Mouse (Mus musculus) lung, adult 2 months (tissue): ENCODE results near the gene Rpgrip1l. TPM values are rescaled to one million over a fixed set of nuclear protein-coding genes. Genes with fewer than 3 reads are reported as not detected.

Experiments used
- DNase-seq: peaks from one replicate; pipeline ENCODE4 v3.0.0; 2022
- H3K4me1 ChIP-seq: fragments of 200-500 bp; 2 replicates; pipeline ENCODE4 v1.6.1; 2011; ENCODE audit warnings: low read length; ENCODE audit not compliant: control insufficient read depth, insufficient read depth
- H3K4me3 ChIP-seq: fragments of 200-500 bp; replicated peaks from 2 replicates; pipeline ENCODE3; 2011; ENCODE audit warnings: low read depth, mild to moderate bottlenecking, control low read depth, low read length; ENCODE audit errors: extremely low read depth
- CTCF ChIP-seq: fragments of 200-500 bp; IDR thresholded peaks from 2 replicates; pipeline ENCODE4 v1.5.1; 2011; ENCODE audit warnings: mild to moderate bottlenecking, low read length, control low read depth; ENCODE audit not compliant: insufficient read depth
- POLR2A ChIP-seq: fragments of 200-500 bp; IDR thresholded peaks from 2 replicates; pipeline ENCODE4 v1.6.1; 2011; ENCODE audit warnings: low read depth, mild to moderate bottlenecking, control low read depth, low read length, borderline replicate concordance; ENCODE audit errors: extremely low read depth
- WGBS: fragments of 180-500 bp; shearing (Covaris S2); methylation state at CpG from one replicate; pipeline ENCODE4 v1.1.7; 2018; 5-methylcytosine and 5-hydroxymethylcytosine counted together
- polyA plus RNA-seq: library from polyadenylated mRNA; depleted of rRNA; stranded (reverse); fragments of >200 nt; gene quantifications from 2 replicates; pipeline ENCODE4 v1.2.3, GENCODE M21; 2012

Gene Rpgrip1l
- polyA plus RNA-seq, 1 experiment = 3.6 TPM

DNA sequence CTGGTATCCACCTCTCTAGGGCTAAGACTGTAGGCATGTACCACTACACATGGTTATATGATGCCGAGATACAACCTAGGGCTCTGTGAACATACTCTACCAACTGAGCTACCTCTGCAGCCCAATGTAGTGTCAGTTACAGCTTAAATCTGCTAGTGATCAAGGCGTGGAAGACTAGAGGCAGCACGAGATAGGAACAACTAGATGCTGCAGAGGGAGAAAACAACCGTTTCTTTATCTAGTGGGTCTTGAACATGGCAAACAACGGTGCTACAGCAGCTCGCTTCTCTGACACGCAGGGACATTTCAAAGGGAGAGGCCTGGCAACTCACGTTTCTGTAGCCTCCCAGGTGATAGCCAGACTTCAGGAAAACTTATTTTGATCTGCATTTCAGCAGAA is 31.5 kb downstream of the Rpgrip1l start:
- WGBS = 89% methylated on average over 8 of the region's 8 CpGs
- Histone ChIP-seq H3K4me3 (no peak overlapping the region), H3K4me1 (peaks cover 4% of the 10 kb centered on the region; the same call in 1 of the 2 replicates)
- TF ChIP-seq POLR2A = no peak
- TF ChIP-seq CTCF = no peak
- DNase-seq = no peak

DNA sequence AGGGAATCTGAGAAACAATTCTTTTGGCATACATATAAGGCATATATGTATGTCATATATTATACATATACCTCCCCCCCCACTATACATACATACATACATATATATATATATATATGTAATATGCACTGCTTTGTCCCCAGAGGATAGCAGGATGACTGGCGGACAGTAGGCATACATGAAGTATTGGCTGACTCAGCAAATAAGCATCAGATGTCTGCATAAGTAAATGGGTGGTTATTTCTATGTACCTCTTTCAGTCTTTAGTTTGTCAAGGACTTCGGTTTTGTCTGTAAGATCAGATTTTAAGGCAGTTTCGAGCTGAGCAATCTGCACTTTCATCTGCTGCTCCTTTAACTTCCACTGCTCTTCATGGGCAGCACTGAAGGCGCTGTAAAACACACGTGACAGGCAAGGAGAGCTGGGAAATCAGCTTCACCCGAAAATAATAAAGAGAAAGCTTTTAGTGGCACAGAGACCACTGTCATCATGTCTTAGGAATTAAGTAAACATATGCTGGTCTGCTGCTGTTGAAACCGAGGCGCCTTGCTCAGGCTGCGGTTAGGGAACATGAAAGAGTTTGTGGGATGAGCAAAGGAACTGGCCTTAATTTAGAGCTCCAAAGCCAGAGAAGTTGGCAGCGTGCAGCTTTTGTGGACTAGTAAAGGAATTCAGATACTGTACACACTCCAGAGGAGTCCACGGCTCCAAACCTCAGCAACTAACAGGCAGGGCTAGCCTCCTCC is 32.4 kb downstream of the Rpgrip1l start:
- TF ChIP-seq POLR2A (no peak), CTCF (no peak)
- no peak for DNase-seq
- 54% methylated on average over 11 of the region's 11 CpGs for WGBS
- peaks cover 4% of the 10 kb centered on the region; the same call in 1 of the 2 replicates for H3K4me1 ChIP-seq
- H3K4me3 ChIP-seq = no peak overlapping the region

DNA sequence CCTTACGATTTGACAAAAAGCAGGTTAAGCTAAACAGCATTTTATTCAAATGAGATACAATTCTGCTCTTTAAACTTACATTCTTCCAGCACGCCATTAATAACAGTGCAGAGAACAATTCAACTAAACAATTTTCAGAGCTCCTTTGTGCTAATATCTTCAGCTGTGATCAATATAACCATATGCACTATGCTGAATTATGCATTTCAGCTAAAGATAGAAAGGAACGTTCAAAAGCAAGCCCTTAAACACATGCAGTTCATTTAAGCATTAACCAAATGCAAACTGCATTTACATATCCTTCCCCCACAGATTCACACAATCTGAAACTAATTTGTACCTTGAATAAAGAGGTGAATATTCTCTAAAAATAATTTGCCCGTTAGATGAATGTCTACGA is 35.0 kb downstream of the Rpgrip1l start:
- 84% methylated on average over 5 of the region's 5 CpGs for WGBS
- Histone ChIP-seq H3K4me3 (no peak overlapping the region), H3K4me1 (peaks cover 4% of the 10 kb centered on the region; the same call in 1 of the 2 replicates)
- DNase-seq = no peak
- TF ChIP-seq POLR2A = no peak

DNA sequence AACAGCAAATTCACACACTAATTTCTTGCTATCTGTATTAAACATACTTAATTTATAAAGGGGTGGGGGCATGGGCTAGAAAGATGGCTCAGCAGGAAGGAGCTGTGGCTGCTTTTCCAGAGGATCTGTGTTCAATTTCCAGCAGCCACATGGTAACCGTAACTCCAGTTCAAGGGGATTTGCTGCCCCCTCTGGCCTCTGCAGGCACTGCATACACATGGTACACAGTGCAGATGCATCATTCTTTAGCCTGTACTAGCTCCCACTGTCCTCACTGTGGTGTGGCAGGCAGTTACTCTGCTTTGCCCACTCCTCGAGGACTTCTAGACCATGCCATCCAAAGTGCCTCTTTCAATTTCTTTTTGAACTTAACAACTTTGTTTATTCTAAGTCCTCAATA is 36.7 kb downstream of the Rpgrip1l start:
- WGBS = 90% methylated on average over 2 of the region's 2 CpGs
- Histone ChIP-seq H3K4me3 (no peak overlapping the region), H3K4me1 (peaks cover 2% of the 10 kb centered on the region; the same call in 1 of the 2 replicates)
- no peak for DNase-seq
- TF ChIP-seq CTCF = no peak
- no peak for TF ChIP-seq POLR2A

DNA sequence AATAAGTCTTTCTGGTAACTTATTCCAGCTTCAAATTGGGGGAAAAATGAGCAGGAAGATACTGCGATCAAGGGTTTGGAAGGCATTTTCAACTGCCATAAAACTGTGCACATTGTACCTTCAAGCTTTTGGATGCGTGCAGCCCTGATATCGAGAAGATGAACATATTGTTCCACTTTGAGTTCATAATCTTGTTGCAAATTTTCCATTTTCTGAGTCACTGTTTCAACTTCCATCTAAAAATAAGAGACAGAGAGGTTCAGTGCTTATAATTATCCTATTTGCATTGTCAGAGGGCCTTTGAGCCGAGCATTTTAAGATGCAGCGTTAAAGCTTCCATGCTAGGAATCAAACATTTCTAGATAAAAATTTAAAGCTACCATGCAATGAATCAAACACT is 39.6 kb downstream of the Rpgrip1l start:
- H3K4me1 ChIP-seq = no peaks in the 10 kb centered on the region
- 95% methylated on average over 5 of the region's 5 CpGs for WGBS
- no peak overlapping the region for H3K4me3 ChIP-seq
- no peak for DNase-seq
- TF ChIP-seq CTCF = no peak
- no peak for TF ChIP-seq POLR2A

DNA sequence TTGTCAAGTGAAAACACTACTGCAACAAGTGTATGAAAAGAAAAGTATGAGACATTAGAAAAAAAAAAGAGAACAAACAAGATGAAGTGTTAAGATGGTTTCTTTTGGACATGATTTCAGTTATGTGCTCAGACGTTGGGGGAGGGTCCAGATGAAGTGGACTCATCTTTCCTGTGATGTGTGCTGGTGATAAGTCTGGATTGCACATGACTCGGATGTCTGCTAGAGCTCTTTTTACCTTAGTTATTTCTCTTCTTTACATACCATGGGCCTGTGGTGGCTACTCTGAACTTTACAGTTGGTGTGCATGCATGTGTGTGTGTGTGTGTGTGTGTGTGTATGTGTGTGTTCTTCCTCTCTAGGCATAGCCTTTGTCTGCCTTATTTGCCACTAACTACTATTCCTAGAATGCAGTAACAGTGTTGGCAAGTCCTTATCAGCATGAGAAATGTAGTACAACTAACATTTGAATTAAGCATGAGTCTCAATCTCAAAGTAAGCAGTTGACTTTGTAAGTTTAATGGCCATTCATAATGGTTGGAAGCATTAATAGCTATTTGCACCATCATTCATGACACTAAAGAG is 43.6 kb downstream of the Rpgrip1l start:
- Histone ChIP-seq H3K4me1 (no peaks in the 10 kb centered on the region), H3K4me3 (no peak overlapping the region)
- no peak for DNase-seq
- TF ChIP-seq CTCF (no peak), POLR2A (no peak)
- WGBS = 72% methylated on average over 2 of the region's 2 CpGs

DNA sequence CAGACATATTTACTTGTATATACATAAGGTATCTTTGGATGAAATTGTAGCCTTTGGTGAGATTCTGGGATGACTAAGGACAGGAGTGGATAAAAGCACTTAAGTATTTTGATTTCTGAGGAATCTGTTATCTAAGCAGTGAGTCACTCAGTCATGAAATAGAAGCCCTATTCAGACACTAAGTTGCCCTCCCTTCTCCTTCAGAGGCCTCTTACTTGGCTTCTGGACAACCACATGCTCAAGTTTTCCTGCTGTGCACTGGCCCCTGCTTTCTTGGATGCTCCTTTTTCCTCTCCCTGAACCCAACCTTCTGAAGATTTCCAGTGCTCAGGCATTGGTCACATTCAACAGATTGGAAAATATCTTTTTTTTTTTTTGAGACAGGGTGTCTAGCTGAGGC is 48.5 kb downstream of the Rpgrip1l start:
- DNase-seq = no peak
- no peaks in the 10 kb centered on the region for H3K4me1 ChIP-seq
- TF ChIP-seq POLR2A = no peak
- TF ChIP-seq CTCF = no peak
- H3K4me3 ChIP-seq = no peak overlapping the region

DNA sequence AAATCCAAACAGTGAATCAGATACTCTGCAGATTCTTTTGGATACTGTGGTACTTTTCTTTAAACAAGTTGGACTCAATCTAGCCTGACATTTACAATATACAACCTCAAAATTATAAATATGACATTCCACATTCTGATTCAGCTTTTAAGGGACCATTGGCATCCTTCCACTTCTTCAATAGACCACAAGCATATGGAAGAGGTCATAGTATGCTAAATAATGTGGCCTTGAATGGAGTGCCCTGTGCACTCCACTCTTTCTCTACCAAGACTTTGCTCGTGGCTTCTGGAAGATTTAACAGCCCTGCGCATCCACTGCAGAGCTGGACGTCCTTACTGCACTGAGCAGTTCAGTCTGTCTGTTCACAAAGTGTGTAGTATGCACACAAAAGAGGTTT is 49.1 kb downstream of the Rpgrip1l start:
- 82% methylated on average over 3 of the region's 3 CpGs for WGBS
- no peak for DNase-seq
- no peak for TF ChIP-seq CTCF
- no peak for TF ChIP-seq POLR2A
- H3K4me1 ChIP-seq = no peaks in the 10 kb centered on the region
- H3K4me3 ChIP-seq = no peak overlapping the region

DNA sequence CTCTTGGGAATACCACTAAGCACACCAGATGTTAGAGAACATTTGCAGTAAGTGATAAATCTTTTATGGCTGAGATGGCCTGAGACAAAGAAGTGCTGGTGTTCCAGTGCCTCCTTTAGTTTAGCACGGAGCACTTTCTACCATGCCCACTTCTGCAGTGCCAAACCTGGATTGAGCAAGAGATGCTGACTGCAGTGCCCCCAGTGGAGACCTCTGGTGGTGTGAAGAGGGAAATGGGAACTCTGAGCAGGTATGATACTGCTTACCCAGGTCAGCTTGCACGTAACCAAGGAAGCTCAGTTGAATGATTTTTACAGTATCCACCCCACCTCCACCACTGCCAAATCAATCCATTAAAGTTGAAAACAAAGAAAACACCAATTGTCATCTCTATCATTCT is 51.5 kb downstream of the Rpgrip1l start:
- no peak overlapping the region for H3K4me3 ChIP-seq
- no peaks in the 10 kb centered on the region for H3K4me1 ChIP-seq
- DNase-seq = no peak
- peak; percentile 50 for TF ChIP-seq CTCF
- TF ChIP-seq POLR2A = no peak
- 77% methylated on average over 2 of the region's 2 CpGs for WGBS

DNA sequence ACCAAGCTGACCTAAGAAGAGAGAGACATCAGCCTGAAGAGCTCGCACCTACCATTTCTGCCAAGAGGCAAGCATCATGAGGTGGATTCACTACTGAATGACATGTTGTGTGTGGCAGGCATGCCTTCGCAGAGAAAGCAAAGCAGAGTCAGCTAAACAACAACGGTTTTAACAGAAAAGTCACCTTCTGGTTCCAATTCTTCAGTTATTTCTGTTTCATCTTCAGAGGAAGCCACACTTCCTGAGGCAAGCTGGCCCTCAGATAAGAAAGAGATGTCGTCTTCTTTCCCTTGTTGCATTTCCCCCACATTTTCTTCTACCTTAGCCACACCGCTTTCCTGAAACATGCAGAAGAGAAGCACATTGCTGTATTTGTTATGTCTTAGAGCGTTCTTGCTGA is 62.1 kb downstream of the Rpgrip1l start:
- TF ChIP-seq POLR2A (no peak), CTCF (no peak)
- Histone ChIP-seq H3K4me1 (no peaks in the 10 kb centered on the region), H3K4me3 (no peak overlapping the region)
- WGBS = 81% methylated on average over 6 of the region's 6 CpGs
- no peak for DNase-seq
